Mouse (Mus musculus) cerebellum, adult 9-10 months (tissue): ENCODE results near the gene AC129217.1.

Source experiments
- DNase-seq: peaks from one replicate; pipeline ENCODE4 v3.0.0; 2022

The AC129217.1 gene

GRCm38 (mm10) chr19:8871267-8872186, 42.0 kb downstream of the AC129217.1 start, which contains the start of gene Ubxn1:
Ubxn1 (plus strand) TSS chr19:8871496.
- peak; percentile 98 for DNase-seq

- DNase-seq: no peak
Observed at GRCm38 (mm10) chr19:8872266-8872840, 42.8 kb downstream of the AC129217.1 start.

- no peak for DNase-seq
Observed at GRCm38 (mm10) chr19:8875031-8875430, 45.5 kb downstream of the AC129217.1 start.

GRCm38 (mm10) chr19:8880311-8881033, 50.9 kb downstream of the AC129217.1 start, which contains the start of gene Uqcc3:
Uqcc3 (minus strand) TSS chr19:8880923.
- peak; percentile 92 for DNase-seq

GRCm38 (mm10) chr19:8881034-8881392, 51.4 kb downstream of the AC129217.1 start:
- no peak for DNase-seq

GRCm38 (mm10) chr19:8883616-8884015, 54.0 kb downstream of the AC129217.1 start, which contains the start of the genes Lbhd1 and Gm49403:
Lbhd1 (plus strand) TSS chr19:8883732.
Gm49403 (plus strand) TSS chr19:8883930.
- no peak for DNase-seq

GRCm38 (mm10) chr19:8886916-8887584, 57.5 kb downstream of the AC129217.1 start:
- DNase-seq: no peak

GRCm38 (mm10) chr19:8887585-8888463, 58.3 kb downstream of the AC129217.1 start:
- no peak for DNase-seq

- peak; percentile 93 for DNase-seq
Observed at GRCm38 (mm10) chr19:8888511-8889385, 59.2 kb downstream of the AC129217.1 start, which contains the start of the genes 1810009A15Rik and Gm49416. 1810009A15Rik (plus strand) TSS chr19:8888853. Gm49416 (plus strand) TSS chr19:8888926.
